Mouse (Mus musculus): ENCODE data around the gene Mcl1.
"Not testable (repeated sequence)": the region's sequence is repeated elsewhere in the genome, so short reads cannot be mapped to it uniquely, and the experiment has no call there.

Mcl1 gene

DNA sequence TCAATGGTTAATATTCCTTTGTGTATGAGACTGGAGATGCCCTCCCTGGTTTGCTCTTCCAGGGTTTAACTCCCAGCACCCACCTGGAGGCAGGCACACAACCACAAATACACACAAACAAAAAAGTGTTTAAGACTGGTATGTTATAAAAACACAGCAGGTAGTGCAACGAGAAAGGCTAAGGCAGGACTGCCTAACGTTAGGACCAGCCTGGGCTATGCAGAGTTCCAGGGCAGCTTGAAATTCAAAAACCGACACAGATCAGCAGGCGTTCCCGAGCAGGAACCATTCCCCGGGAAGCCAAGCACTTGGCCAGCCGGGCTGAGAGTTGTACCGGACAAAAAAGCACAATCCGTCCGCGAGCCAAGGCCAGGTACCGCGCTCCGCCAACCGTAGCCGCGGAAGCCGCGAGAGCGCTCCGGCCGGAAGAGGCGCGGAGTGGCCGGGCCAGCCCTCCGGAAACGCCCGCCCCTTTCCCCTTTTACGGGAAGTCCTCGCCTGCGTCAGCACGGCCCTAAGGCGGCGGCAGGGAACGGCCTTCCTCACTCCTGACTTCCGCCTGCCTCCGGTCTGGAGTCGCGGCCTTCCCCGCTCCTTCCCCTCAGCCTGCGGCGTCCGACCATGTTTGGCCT lies at the start of gene Mcl1:
Mcl1 (plus strand) TSS at position 553 of the 632 bp plus-strand sequence.
- DNase-seq, result peak; percentile 97

DNA sequence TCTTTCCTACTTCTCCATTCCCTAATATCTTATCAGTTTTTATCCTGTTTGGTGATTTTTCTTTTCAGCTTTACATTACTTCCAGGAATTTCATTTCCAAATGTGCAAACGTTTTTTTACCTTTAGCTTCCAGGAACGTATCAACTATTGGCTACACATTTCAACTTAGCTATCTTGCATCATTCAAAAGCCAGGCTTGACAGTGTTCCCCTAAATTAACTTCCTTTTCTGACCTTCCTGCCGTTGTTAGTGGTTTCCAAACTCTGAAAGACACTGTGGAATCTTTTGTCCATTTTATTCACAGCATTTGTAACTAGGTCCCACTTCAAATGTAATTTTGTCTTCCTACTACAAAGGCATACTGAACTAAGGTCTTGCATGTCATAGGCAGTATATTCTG lies 49.4 kb upstream of the Mcl1 start:
- DNase-seq, result no peak

GRCm38 (mm10) chr3:95613996-95614395 lies 44.6 kb upstream of the Mcl1 start:
- DNase-seq, result no peak

GRCm38 (mm10) chr3:95618511-95618910 lies 40.1 kb upstream of the Mcl1 start:
- no peak for DNase-seq

DNA sequence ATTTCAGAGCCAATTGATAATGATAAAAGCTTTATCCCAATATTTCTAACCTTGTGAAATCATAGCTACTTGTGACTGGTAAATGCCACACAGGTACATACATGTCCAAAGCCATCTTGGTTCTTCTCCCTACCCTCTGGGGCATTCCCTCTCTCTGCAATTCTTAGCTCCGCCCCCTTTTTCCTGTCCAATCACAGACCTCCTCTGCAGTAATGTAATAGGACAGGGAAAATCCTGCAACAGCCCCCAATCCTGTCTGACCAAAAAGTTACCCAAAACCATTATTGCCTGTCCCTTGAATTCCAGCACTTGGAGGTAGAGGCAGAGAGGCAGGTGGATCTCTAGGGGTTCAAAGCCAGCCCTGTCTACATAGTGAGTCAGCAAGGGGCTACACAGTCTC lies 37.3 kb upstream of the Mcl1 start:
- no peak for DNase-seq

DNA sequence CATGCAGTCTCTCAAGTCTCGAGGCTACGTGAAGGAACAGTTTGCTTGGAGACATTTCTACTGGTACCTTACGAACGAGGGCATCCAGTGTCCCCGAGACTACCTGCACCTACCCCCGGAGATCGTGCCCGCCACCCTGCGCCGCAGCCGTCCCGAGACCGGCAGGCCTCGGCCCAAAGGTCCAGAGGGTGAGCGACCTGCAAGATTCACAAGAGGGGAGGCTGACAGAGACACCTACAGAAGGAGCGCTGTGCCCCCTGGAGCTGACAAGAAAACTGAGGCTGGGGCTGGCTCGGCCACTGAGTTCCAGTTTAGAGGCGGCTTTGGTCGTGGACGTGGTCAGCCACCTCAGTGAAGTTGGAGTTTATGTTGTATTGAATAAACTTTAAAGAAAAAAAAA lies 36.2 kb upstream of the Mcl1 start:
- not testable (repeated sequence) for DNase-seq

DNA sequence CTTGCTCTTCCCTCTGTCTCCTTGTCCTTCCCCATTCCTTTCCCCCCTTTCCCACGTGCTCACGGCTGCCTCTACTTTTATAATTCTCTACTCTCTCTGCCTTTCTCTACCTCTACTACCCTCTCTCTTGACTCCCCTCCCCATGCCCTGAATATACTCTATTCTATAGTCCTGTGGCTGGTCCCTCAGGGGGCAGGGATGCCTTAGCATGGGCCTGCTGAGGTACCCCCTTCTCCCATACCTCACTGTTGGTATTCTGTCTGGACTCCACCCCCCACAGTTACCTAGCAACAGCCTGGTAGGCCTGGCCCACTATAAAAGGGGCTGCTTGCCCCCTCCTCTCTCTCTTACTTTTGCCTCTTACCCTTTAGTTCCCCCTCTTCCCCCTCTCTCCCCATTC lies 35.0 kb upstream of the Mcl1 start:
- DNase-seq, result no peak

DNA sequence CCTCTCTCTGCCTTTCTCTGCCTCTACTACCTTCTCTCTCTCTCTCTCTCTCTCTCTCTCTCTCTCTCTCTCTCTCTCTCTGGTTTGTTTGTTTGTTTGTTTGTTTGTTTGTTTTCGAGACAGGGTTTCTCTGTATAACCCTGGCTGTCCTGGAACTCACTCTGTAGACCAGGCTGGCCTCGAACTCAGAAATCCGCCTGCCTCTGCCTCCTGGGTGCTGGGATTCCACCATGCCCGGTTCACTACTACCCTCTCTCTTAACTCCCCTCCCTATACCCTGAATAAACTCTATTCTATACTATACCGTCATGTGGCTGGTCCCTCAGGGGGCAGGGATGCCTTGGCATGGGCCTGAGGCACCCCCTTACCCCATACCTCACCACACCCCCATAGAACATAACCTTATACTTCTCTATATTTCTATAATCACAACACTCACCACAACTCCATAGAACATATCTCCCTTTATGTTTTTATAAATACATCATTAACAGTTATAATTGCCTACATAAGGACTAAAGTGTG lies 34.5 kb upstream of the Mcl1 start:
- DNase-seq, result not testable (repeated sequence)

GRCm38 (mm10) chr3:95624628-95625503 lies 33.7 kb upstream of the Mcl1 start, which contains the start of gene Ensa:
TSS of gene Ensa (plus strand) at chr3:95624993.
- DNase-seq, result peak; percentile 99

- no peak for DNase-seq
Measured at GRCm38 (mm10) chr3:95627763-95628162, 30.8 kb upstream of the Mcl1 start.

- no peak for DNase-seq
Measured at GRCm38 (mm10) chr3:95629755-95630154, 28.8 kb upstream of the Mcl1 start.

DNA sequence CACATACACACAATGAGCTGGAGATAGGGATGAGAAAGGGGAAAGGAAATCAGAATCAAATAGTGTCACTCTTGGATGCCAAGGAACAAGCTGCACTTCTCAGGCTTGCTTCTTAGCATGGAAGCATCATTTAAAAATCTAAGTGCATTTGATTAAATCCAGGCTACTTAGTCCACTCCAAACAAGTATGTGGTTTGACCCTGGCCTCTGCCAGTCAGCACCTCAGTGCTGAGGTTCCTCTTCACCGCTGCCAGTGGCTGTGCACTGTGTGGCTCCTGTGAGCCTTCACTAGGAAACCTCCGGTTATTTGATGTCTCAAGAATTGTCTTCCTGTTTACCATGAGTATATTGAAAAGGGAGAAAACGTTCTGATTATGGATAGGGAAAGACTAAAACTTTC lies 27.7 kb upstream of the Mcl1 start:
- no peak for DNase-seq

GRCm38 (mm10) chr3:95631304-95631703 lies 27.3 kb upstream of the Mcl1 start:
- no peak for DNase-seq

DNA sequence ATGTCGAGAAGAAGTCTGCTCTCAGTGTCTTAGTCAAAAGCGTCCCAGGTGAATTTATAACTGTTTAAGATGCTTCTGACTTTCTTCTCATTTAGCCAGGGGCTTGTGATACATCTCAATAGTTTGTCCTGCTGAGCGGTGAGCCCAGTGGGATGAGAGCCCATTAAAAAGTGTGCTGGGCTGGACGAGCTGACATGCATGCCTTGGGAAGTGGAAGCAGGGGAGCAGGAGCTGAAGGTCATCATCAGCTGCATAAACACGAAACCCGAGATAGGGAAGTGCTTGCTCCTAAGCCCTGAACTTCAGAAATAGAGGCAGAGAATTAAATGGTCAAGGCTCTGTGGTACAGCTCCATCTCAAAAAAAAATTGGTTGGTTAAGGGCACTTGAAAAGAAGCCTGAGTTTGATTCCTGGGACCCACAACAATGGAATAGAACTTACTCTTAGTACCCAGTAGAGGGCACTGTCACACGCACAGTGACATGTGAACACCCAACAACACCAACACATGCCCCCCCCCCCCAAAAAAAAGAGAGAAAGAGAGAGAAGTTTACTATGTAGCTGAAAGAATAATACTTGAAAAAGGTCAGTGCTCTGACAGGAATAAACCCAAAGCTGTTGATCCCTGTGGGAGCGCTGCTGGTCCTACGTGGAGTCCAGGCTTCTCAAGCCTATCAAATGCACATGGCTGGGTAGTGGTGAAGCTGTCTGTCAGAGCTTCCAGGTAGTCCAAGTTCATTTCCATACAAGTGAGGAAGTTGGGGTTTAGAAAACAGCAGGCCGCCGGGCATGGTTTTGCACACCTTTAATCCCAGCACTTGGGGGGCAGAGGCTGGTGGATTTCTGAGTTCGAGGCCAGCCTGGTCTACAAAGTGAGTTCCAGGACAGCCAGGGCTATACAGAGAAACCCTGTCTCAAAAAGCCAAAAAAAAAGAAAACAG lies 25.7 kb upstream of the Mcl1 start:
- peak; percentile 45 for DNase-seq

GRCm38 (mm10) chr3:95635636-95636035 lies 23.0 kb upstream of the Mcl1 start:
- peak; percentile 32 for DNase-seq

DNA sequence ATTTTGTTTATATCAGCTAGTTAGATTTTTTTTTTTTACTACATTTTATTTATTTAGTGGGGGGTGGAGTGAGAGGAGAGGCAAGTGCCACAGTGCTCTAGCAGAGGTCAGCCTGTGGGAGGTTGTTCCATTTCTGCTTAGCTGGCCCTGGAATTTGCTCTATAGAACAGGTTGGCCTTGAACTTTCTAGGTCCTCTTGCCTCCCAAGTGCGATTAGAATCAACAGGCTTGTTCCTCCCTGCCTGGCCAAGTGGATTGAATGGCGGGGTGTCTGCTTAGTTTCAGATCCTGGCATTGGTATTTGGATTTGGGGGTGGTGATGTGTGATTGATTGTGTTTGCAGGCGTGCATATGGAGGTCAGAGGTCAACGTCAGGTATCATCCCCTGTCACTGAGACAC lies 22.5 kb upstream of the Mcl1 start:
- peak; percentile 38 for DNase-seq

- DNase-seq, result no peak
Measured at GRCm38 (mm10) chr3:95639694-95640093, 18.9 kb upstream of the Mcl1 start.

- DNase-seq, result no peak
Measured at GRCm38 (mm10) chr3:95643097-95643496, 15.5 kb upstream of the Mcl1 start.

DNA sequence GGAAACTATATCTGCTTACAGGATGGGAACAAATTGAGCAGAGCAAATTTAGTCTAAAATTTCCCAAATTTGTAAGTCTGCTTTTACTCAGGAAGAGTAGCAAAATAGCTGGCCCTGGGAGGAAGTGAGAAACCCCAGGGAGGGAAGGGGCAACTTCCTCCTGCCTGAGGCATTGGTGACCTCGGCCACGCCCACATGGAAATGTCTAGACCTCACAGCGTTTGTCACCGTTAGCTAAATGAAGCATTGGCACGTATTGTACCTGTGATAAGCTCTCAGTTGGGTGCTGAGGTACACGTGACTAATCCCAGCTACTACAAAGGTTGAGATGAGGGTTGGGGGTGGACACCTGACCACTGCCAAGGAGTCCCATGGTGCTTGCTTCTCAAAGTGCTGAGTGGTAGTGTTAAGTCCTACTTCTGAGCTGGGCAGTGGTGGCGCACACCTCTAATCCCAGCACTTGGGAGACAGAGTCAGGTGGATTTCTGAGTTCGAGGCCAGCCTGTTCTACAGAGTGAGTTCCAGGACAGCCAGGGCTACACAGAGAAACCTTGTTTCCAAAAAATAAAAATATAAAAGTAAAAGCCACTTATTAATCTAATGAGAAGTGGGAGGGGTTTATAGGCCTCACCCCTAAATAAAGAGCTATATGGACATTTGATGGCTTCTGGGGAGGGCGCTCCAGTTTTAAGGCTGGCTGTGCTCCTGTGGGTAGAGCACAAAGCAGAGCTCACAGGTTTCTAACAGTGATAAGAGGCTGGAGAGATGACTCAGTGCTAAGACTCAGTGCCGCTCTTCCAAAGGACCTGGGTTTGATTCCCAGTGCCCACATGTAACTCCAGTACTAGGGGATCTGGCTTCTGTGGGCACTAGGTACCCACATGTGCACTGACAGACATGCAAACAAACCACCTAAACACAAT lies 13.0 kb upstream of the Mcl1 start:
- no peak for DNase-seq

DNA sequence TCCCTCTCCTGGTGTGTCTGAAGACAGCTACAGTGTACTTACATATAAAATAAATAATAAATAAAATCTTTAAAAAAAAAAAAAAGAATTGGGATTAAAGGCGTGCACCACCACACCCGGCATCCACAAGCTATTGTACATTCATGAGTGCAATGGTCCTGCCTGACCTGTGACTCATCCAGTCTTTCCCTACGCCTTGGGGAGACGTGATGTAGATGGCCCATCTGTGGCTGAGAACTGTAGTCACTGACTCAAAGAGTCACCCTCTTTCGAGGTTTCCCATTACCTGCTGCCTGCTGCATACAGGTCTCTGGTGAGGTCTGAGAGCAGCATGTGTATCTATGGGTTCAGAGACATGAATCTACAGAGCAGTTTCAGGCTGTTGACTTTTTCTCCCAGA lies 10.6 kb upstream of the Mcl1 start:
- no peak for DNase-seq

- DNase-seq, result no peak
Measured at GRCm38 (mm10) chr3:95650276-95651032, 8.1 kb upstream of the Mcl1 start.

Data from kidney, postnatal 14 days (tissue).